Comparison of ENCODE assay signal across 37 mouse cellular contexts in genomic region chr3:30648466-30648865, GRCm38 (mm10). TPM values are rescaled to one million over a fixed set of nuclear protein-coding genes. Genes with fewer than 3 reads are reported as not detected.
"Had no signal": no experiment of that assay in that cellular context is flagged by ENCODE, and none has a peak within 500 bp of the region (broad histone marks: within the 10 kb centered on the region; RNA-seq: fewer than 3 reads in every experiment).

No protein-coding gene starts in this region.

- DNase-seq: gastrocnemius, postnatal 14 days; gastrocnemius, postnatal 36 days; heart, adult 11 months; heart, postnatal 14 days; heart, postnatal 36 days; kidney, adult 18-20 months; kidney, postnatal 10 days; kidney, postnatal 25 days; kidney, postnatal 4 days; left cerebral cortex, postnatal 4 days had no signal

- H3K27ac ChIP-seq: heart, adult 2 months; heart, embryonic 13.5 days; heart, embryonic 15.5 days; hindbrain, embryonic 13.5 days; hindbrain, embryonic 15.5 days; hindbrain, postnatal 0 days; layer of hippocampus, adult 2 months; left cerebral cortex, adult 2 months; limb, embryonic 13.5 days; limb, embryonic 15.5 days; liver, embryonic 12.5 days; liver, embryonic 14.5 days had no signal

- H3K9me3 ChIP-seq: heart, embryonic 13.5 days; heart, embryonic 15.5 days; hindbrain, embryonic 13.5 days; hindbrain, embryonic 15.5 days; limb, embryonic 13.5 days; limb, embryonic 15.5 days; liver, embryonic 12.5 days had no signal

- H3K36me3 ChIP-seq: heart, embryonic 13.5 days; heart, embryonic 15.5 days; hindbrain, embryonic 13.5 days; hindbrain, embryonic 15.5 days; limb, embryonic 13.5 days; limb, embryonic 15.5 days; liver, embryonic 12.5 days had no signal

- H3K9ac ChIP-seq: heart, embryonic 15.5 days; hindbrain, embryonic 13.5 days; hindbrain, embryonic 15.5 days; limb, embryonic 13.5 days; limb, embryonic 15.5 days; liver, embryonic 12.5 days; liver, embryonic 14.5 days had no signal

- H3K4me3 ChIP-seq: heart, adult 2 months; layer of hippocampus, adult 2 months; left cerebral cortex, adult 2 months had no signal

RNA-seq across cellular contexts. Expression of gene Lrrc34, which starts 0.8 kb away (rescaled TPM):
- total RNA-seq: gastrocnemius, adult 18-20 months; gastrocnemius, adult 8-10 months; gastrocnemius, postnatal 14 days; gastrocnemius, postnatal 36 days; heart, adult 2 months; heart, postnatal 14 days; heart, postnatal 36 days; layer of hippocampus, postnatal 25 days; left cerebral cortex, adult 2 months had no signal
- polyA plus RNA-seq: liver, adult 2 months had no signal

RNA-seq across cellular contexts. Expression of gene Lrriq4, which starts 4.2 kb away (rescaled TPM):
- total RNA-seq: gastrocnemius, adult 18-20 months; gastrocnemius, adult 8-10 months; gastrocnemius, postnatal 14 days; gastrocnemius, postnatal 36 days; heart, adult 2 months; heart, postnatal 14 days; heart, postnatal 36 days; hematopoietic stem cell, adult 5-6 weeks; layer of hippocampus, adult 2 months; layer of hippocampus, postnatal 10 days; layer of hippocampus, postnatal 25 days; left cerebral cortex, adult 2 months; left cerebral cortex, postnatal 14 days; left cerebral cortex, postnatal 4 days; liver, adult 2 months had no signal
- polyA plus RNA-seq: heart, adult 2 months; heart, embryonic 13.5 days; heart, embryonic 15.5 days; heart, postnatal 0 days; hindbrain, embryonic 11.5 days; hindbrain, embryonic 15.5 days; hindbrain, postnatal 0 days; intestine, embryonic 14.5 days; intestine, postnatal 0 days; kidney, embryonic 14.5 days; limb, embryonic 11.5 days; limb, embryonic 13.5 days; limb, embryonic 15.5 days; liver, adult 2 months; liver, embryonic 12.5 days; liver, embryonic 14.5 days had no signal

RNA-seq across cellular contexts. Expression of gene Actrt3, which starts 48.7 kb away (rescaled TPM):
- total RNA-seq: gastrocnemius, adult 18-20 months; gastrocnemius, adult 8-10 months; gastrocnemius, postnatal 14 days; gastrocnemius, postnatal 36 days; heart, adult 2 months; heart, postnatal 14 days; heart, postnatal 36 days; hematopoietic stem cell, adult 5-6 weeks; liver, adult 2 months had no signal
- polyA plus RNA-seq: gonadal fat pad, adult 2 months; heart, adult 2 months; heart, embryonic 11.5 days; heart, embryonic 13.5 days; heart, embryonic 15.5 days; heart, postnatal 0 days; kidney, embryonic 14.5 days; limb, embryonic 15.5 days; liver, embryonic 12.5 days; liver, embryonic 14.5 days had no signal

RNA-seq across cellular contexts. Expression of gene Lrrc31, which starts 51.2 kb away (rescaled TPM):
- total RNA-seq: gastrocnemius, adult 18-20 months; gastrocnemius, adult 8-10 months; gastrocnemius, postnatal 14 days; gastrocnemius, postnatal 36 days; hematopoietic stem cell, adult 5-6 weeks; hindbrain, postnatal 0 days; layer of hippocampus, adult 2 months; layer of hippocampus, postnatal 10 days; layer of hippocampus, postnatal 25 days; left cerebral cortex, adult 2 months; left cerebral cortex, postnatal 14 days; left cerebral cortex, postnatal 4 days; liver, adult 2 months had no signal
- polyA plus RNA-seq: heart, embryonic 11.5 days; heart, embryonic 13.5 days; heart, embryonic 15.5 days; hindbrain, embryonic 11.5 days; hindbrain, embryonic 15.5 days; hindbrain, postnatal 0 days; limb, embryonic 13.5 days; liver, adult 2 months; liver, embryonic 12.5 days; liver, embryonic 14.5 days had no signal
